Mouse (Mus musculus) adrenal gland, postnatal 36 days (tissue): Measurements from ENCODE around the gene Ripply1. TPM values are rescaled to one million over a fixed set of nuclear protein-coding genes. Genes with fewer than 3 reads are reported as not detected.

Source experiments
- DNase-seq, 2 experiments: peaks; one replicate each; pipeline ENCODE4 v3.0.0; 2021; ENCODE audit warnings: mixed read lengths in 1 of 2
- long read RNA-seq, 2 experiments: library from polyadenylated mRNA; stranded (forward); transcript quantifications; one replicate each; pipeline ENCODE4 v2.0.0; 2021; ENCODE audit warnings: borderline sequencing depth in 2 of 2
- total RNA-seq, 2 experiments: library from RNA; stranded (reverse); gene quantifications; 2 replicates each; pipeline ENCODE4 v1.2.3; 2021

The Ripply1 gene
- not detected for total RNA-seq
- long read RNA-seq, experiment 1: 0 reads
- long read RNA-seq, experiment 2: 0 reads

GRCm38 (mm10) chrX:139782278-139783044 is at the start of gene Ripply1:
TSS of gene Ripply1 (minus strand) at chrX:139782353.
- DNase-seq: no peak

- DNase-seq: no peak
Observed at GRCm38 (mm10) chrX:139828363-139829092, 46.4 kb upstream of the Ripply1 start.

DNA sequence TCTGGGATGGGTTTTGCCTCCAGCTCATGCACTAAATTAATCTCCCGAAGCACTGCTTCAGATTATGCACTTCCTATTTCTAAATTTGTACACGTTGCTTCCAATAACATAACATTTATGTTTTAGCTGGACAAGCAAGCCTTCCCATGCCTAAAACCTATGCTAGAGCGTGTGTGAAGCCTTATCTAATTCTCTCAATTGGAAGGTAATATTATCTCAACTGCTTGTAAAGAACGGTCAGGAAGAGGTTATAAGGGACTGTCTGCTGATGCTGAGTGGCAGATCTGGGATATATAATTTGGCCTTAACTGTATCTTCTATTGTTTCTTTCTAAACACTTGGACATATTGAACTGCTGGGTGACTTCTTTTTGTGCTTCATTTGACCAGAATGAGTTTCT is 44.8 kb upstream of the Ripply1 start:
- no peak for DNase-seq

DNA sequence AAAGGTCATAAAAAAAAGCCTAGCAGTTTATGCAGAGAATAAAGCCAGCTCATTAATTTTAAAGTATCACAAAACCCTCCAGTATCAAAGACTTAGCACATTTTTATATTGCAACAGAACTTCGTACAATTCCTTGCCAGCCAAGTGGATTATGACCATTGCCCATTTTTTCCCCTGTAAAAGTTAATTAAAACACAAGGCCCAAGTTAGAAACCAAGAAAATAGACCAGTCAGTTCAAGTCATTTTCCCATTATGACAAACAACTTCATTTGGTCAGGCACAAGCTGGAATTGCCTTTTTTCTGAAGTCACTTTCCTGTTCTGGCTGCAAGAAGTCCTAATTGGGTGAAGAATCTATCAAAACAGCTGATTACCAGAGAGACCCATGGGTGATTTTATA is 43.2 kb upstream of the Ripply1 start:
- no peak for DNase-seq

DNA sequence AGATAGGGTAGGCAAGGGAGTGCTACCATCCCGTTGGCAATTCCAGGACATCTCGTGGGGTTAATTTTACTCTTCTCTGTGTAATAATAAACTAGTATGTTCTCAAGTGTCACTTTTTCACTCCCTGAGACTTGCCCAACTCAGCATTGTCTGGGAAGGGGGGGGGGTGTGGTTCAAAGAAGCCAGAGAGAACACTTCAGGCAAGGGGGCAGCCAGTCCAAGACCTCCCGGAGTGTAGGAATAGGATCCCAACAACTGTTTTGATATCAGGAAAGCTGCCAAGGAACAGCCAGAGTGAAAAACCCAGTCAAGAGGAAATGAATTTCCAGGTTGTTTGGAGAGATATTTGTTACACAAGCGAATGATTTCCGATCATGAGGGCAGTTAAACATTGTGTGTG is 33.0 kb upstream of the Ripply1 start:
- no peak for DNase-seq

- DNase-seq: no peak
Observed at GRCm38 (mm10) chrX:139814018-139814635, 32.0 kb upstream of the Ripply1 start.

DNA sequence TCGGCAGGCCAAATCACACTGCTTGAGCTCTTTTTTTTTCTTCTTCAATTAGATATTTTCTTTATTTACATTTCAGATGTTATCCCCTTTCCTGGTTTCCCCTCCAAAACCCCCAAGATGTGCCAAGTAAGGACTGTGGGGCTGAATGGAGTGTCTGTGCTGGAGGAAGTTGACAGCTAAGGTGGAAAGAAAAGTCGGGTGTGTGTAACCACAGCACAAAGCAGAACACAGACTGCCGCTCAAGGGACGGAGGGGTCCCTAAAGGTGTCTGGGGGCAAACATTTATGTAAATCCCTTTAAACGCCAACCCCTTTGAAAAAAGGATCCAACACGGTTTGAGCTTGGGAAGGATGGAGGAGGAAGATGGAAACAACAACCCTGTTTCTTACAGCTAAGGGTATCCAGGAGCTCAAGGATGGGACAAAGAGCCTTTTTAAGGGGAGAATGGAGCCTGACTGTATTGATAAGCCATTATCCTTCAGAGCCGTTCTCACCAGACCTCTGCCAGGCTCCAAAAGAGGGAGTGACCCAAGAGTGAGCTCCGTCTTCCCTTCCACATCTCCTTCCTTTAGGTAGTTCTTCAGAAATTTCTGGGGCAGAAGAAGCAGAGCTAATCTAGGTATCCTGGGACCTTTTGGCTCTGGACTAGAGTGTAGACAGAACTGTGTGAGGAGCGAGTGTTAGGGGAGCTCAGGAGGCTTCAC is 31.3 kb upstream of the Ripply1 start:
- DNase-seq: no peak

DNA sequence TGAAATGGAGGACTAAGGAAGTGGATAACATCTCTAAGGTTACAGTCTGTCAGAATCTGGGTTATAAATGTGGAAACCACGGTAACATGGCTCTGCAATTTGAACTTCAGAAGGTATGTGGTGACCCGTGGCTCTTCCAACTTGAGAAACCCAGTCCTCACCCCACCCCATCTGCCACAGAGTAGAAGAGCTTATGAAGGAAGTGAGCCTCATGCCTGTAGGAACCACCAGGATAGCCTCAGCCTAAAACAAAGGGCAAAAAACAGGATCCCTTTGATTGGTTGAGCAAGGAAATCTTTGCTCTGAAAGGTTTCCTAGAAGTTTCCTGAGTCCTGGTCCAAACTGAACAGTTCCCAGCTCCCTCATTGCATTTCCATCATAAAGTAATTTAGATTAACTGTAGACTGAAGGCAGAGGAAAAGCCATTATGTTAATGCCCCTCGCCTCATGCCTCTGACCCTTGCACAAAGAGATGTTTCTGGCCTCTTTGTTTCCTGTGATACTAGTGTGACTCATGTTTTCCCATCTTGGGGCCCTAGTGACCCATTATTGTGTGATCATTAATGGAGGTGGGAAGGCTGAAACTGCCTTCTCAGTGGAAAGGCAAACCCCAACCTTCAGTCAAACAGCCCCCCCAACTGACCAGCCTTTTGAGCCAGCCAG is 30.6 kb upstream of the Ripply1 start:
- DNase-seq: no peak

GRCm38 (mm10) chrX:139808501-139808900 is 26.3 kb upstream of the Ripply1 start:
- DNase-seq: no peak

DNA sequence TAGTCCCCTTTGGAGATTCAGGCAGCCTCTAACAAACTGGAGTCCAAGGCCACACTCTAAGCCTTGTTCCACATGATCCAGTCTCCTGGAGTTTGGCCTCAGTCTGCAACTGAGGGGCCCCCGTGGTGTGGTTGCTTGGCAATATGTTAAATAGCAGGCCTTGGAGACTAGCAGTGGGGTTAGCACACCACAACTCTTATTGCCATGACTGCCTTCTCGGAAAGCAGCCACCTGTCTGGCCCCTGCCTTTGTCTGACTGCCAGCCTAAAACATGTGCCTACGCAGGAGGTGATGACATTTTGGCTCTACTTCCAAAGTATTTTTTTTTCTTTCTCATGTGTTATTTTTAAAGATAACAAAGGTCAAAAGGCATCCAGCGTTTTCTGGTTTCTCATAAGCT is 25.9 kb upstream of the Ripply1 start:
- DNase-seq: peak; percentile 5 to 28

- DNase-seq: no peak
Observed at GRCm38 (mm10) chrX:139807391-139807790, 25.2 kb upstream of the Ripply1 start.

GRCm38 (mm10) chrX:139805918-139806317 is 23.8 kb upstream of the Ripply1 start:
- no peak for DNase-seq

- DNase-seq: no peak
Observed at GRCm38 (mm10) chrX:139803028-139803427, 20.9 kb upstream of the Ripply1 start.

DNA sequence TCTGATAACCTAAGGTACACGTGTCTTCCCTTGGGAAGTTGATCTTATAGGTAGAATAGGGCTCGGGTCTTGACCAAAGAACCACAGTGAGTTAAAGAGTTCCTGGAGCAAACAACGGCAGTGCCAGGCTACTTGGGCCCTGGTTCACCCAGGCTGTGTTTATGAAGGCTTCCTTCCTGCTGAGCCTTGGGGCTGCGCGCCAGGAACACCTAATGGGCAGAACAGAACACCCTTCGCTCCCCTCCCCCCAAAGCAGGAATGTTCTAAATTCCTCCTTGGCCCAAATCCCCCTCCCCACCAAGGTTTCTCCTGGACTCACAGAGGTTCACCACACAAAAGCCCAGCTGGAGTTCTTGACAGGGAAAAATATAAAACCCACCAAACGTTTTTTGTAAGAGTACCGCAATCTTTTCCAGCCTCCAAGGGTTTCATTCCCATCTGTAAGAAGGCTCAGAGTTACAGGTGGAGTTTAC is 18.3 kb upstream of the Ripply1 start, which contains the start of gene Cldn2:
Gene Cldn2, plus strand, starts transcription at position 423 of the 473 bp plus-strand sequence.
- DNase-seq: no peak

DNA sequence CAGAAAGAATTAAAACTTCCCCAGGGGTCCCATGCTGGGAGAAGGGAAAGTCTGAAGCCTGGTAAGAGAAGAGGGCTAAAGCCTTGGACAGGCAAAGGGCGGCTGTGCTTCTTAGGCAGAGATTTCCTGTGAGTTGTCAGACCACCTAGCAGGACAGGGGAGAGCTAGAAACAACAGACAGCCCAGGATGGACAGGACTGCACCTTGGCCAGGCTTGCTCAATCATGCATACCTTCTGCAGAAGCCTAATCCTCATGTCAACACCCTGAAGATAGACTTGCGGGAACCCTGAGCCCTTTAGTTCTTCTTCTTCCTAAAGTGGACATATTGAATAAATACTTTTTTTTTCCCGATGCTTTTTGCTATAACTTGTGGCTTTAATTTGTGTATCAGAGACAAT is 17.8 kb upstream of the Ripply1 start:
- DNase-seq: no peak

DNA sequence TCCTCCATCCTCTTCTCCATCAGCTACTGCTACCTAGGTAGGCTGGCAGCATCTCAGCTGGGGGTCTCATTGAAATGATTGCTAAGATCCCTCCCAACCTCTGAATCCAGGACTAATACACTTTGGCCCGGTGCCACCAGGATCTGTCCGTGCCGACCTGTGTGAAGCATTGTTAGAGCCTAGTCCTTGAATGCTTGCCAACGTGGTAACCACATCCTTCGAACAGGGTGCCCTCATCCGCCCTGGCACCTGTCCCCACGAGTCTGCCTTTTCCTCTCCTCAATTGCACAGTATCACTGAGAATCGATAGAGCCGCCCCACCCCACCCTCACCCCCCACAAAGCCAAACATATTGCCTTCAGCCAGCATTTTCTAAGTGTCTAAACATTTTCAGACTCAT is 15.7 kb upstream of the Ripply1 start:
- DNase-seq: peak; percentile 29 to 42

DNA sequence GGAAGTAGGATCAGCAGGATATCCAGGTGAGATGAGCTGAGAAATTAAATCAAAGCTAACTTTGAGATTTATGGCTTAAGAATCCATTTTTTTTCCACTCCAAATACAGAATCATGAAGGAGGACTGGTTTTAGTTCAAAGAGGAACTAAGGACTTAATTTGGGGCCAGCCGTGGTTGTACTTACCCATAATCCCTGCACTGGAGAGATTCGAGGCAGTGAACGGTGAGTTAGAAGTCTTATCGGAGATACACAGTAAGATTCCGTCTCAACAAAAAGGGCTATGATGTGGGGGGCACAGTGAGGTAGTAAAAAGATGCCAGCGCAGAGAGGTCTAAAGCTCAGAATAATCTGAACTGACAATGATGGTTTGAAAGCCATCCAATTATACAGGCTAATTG is 13.9 kb upstream of the Ripply1 start:
- DNase-seq: no peak

- no peak for DNase-seq
Observed at GRCm38 (mm10) chrX:139794072-139794845, 12.1 kb upstream of the Ripply1 start.

DNA sequence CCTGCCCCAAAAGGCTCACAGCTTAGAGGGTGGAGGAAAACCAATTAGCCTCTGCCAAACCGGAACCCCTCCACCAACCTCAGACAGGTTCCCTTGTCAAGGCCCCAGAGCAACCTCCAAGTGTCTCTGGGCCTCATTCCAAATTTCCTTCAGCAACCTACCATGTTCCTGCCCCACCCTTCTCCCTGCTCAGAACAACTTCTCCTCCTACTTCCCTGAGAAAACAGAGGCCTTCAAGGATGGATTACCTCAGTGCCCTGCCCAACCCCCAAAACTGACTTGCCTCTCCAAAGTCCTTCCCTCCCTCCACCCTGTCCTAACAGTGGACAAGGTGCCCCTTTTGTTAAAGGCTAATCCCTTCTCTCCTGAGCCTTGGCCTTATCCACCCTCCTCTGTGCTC is 3.6 kb upstream of the Ripply1 start:
- no peak for DNase-seq

DNA sequence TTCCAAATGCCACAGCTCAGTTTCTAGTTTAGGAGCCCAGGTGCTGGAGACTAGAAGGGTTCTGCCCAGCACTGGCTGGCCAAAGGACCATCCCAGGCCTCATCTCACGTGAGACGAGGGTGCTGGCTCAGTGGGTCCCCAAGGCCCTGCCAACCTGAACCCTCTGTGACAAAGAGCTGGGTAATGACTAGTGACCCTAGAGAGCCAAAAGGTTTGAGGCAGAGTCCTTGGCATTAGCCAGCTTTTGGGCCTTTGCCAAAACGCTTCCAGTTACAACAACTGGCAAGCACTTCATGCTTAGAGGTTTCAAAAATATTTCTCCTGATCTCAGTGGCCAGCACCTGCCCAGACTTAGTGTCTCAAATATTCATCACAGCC is 881 bp upstream of the Ripply1 start:
- peak; percentile 71 to 82 for DNase-seq

- no peak for DNase-seq
Observed at GRCm38 (mm10) chrX:139781563-139781962, 590 bp downstream of the Ripply1 start.
